Mouse (Mus musculus): ENCODE results near the gene Rasip1. TPM values are rescaled to one million over a fixed set of nuclear protein-coding genes. Genes with fewer than 3 reads are reported as not detected.
A peak's percentile ranks its signal among the peaks of the same experiment; 100 is the strongest.

Rasip1 gene
- total RNA-seq, 2 experiments from 2014 or later, result 51.9 to 52.4 TPM

GRCm38 (mm10) chr7:45681046-45681736 is 53.9 kb downstream of the Rasip1 start:
- intact Hi-C loops (cut with DNase I), result loop anchor here (2.0 kb wide), 1 partner anchor 52 kb away; no protein-coding TSS in a partner anchor
- DNase-seq, result peak; percentile 80 to 86

DNA sequence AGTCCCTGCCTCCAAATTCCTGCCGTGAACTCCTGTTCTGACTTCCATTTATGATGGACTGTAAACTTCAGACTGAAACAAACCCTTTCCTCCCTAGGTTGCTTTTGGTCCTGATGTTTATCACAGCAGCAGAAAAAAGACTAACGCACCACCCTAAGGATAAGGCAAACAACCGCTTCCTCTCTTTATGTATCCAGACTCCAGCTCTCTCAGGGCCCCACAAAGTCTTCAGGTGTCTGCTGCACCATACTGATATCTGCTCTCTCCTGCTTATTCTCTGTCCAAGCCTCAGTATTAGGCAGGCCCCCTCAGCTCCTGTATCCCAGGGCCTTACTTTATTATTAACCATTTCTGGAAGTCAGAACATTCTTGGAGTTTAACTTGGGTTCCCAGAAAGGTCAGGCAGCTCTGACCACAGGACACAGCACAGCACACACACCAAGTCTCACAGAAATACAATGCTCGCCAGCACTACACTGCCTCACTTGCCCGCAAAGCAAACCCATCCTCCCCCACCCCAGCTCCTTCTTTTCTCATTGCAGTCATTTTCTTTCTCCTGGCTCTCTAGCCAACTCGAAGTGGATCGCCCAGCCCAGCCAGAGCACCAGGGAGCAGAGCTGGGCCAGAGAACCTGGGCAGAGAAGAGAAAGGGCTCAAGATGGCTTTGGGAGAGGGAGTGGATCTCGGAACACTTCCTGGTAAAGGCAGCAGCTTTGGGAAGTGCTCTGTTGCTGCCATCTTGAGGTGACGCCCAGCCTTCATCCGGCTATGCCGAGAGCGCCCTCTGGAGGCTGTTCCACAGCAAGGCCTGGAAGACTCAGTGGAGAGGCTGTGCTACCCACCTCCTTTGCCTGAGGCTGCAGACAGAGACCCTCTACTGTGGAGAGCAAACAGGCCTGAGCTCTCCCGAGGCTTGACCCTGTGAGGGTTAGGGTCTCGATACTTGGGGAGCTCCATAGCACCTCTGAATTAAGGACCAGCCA is 55.1 kb downstream of the Rasip1 start:
- intact Hi-C loops (cut with DNase I), result loop anchor here (1.0 to 2.0 kb wide), 2 partner anchors 42 to 89 kb away; no protein-coding TSS in a partner anchor

GRCm38 (mm10) chr7:45683396-45684050 is 56.2 kb downstream of the Rasip1 start, which contains the start of gene Ntn5:
Gene Ntn5 (plus strand): TSS chr7:45684022.
- no peak for DNase-seq
- intact Hi-C loops (cut with DNase I), result loop anchor here (2.0 kb wide), 1 partner anchor 43 kb away; no protein-coding TSS in a partner anchor

More for the DNA sequence above, 55.1 kb downstream of the Rasip1 start:
- DNase-seq, result peak; percentile 91 to 95

- DNase-seq, result no peak
- intact Hi-C loops (cut with DNase I), result no loop called here
Observed at GRCm38 (mm10) chr7:45685811-45686210, 58.5 kb downstream of the Rasip1 start.

- no peak for DNase-seq
- intact Hi-C loops (cut with DNase I), result no loop called here
Observed at GRCm38 (mm10) chr7:45686841-45687240, 59.6 kb downstream of the Rasip1 start.

Other genes starting within 250 kb of the Rasip1 start
- gene Snrnp70, start 231.7 kb upstream of the Rasip1 start, total RNA-seq (2021), result 100 to 1,000 TPM; 146 to 161 TPM
- under 1 TPM; 0.41 to 0.79 TPM for gene Kcna7, start 221.8 kb upstream of the Rasip1 start, total RNA-seq (2021)
- under 1 TPM; 0.22 to 0.26 TPM for gene Ntf5, start 213.8 kb upstream of the Rasip1 start, total RNA-seq (2021)
- not detected for gene Lhb, start 206.7 kb upstream of the Rasip1 start, total RNA-seq (2021)
- 10 to 100 TPM; 74.6 to 79.0 TPM for gene Gys1, start 192.6 kb upstream of the Rasip1 start, total RNA-seq (2021)
- 10 to 100 TPM; 30.4 to 30.7 TPM for gene Ruvbl2, start 189.4 kb upstream of the Rasip1 start, total RNA-seq (2021)
- 100 to 1,000 TPM; 232 to 268 TPM for gene Ftl1, start 167.6 kb upstream of the Rasip1 start, total RNA-seq (2021)
- 10 to 100 TPM; 44.5 to 45.8 TPM for gene Bax, start 160.6 kb upstream of the Rasip1 start, total RNA-seq (2021)
- not detected for gene Tulp2, start 145.6 kb upstream of the Rasip1 start, total RNA-seq (2021)
- gene Gm45808, start 140.7 kb upstream of the Rasip1 start, total RNA-seq (2021), result 1 to 10 TPM; 2.2 to 2.5 TPM
- 1 to 10 TPM; 4.7 to 6.0 TPM for gene Dhdh, start 138.7 kb upstream of the Rasip1 start, total RNA-seq (2021)
- gene Nucb1, start 117.1 kb upstream of the Rasip1 start, total RNA-seq (2021), result 100 to 1,000 TPM; 144 to 151 TPM
- 10 to 100 TPM; 24.5 to 45.4 TPM for gene Ppp1r15a, start 101.2 kb upstream of the Rasip1 start, total RNA-seq (2021)
- gene Plekha4, start 101.2 kb upstream of the Rasip1 start, total RNA-seq (2021), result 1 to 10 TPM; 4.1 to 5.6 TPM
- gene Hsd17b14, start 72.6 kb upstream of the Rasip1 start, total RNA-seq (2021), result under 1 TPM; 0.25 to 0.34 TPM
- gene Bcat2, start 57.3 kb upstream of the Rasip1 start, total RNA-seq (2021), result 10 to 100 TPM; 54.7 to 54.9 TPM
- gene Fgf21, start 12.0 kb upstream of the Rasip1 start, total RNA-seq (2021), result not detected
- gene Fut1, start 10.2 kb upstream of the Rasip1 start, total RNA-seq (2021), result not detected
- gene Izumo1, start 5.7 kb upstream of the Rasip1 start, total RNA-seq (2021), result under 1 TPM; 0.22 to 0.65 TPM
- gene Mamstr, start 12.5 kb downstream of the Rasip1 start, total RNA-seq (2021), result 1 to 10 TPM; 7.5 to 8.5 TPM
- under 1 TPM in 1 of 2 experiments, not detected in 1; 0.38 TPM for gene Fut2, start 38.9 kb downstream of the Rasip1 start, total RNA-seq (2021)
- gene Ntn5, start 56.5 kb downstream of the Rasip1 start, total RNA-seq (2021), result under 1 TPM in 1 of 2 experiments, not detected in 1; 0.15 TPM
- gene Sec1, start 66.9 kb downstream of the Rasip1 start, total RNA-seq (2021), result under 1 TPM in 1 of 2 experiments, not detected in 1; 0.22 TPM
- 1 to 10 TPM; 4.2 to 4.6 TPM for gene Car11, start 72.4 kb downstream of the Rasip1 start, total RNA-seq (2021)
- gene Dbp, start 77.6 kb downstream of the Rasip1 start, total RNA-seq (2021), result 10 to 100 TPM; 22.7 to 29.8 TPM
- gene Rpl18, start 88.0 kb downstream of the Rasip1 start, total RNA-seq (2021), result 100 to 1,000 TPM; 698 to 700 TPM
- gene Sphk2, start 90.5 kb downstream of the Rasip1 start, total RNA-seq (2021), result 10 to 100 TPM; 17.4 to 20.1 TPM
- gene Fam83e, start 93.7 kb downstream of the Rasip1 start, total RNA-seq (2021), result under 1 TPM; 0.10 to 0.12 TPM
- gene Spaca4, start 98.3 kb downstream of the Rasip1 start, total RNA-seq (2021), result not detected
- gene Lmtk3, start 156.2 kb downstream of the Rasip1 start, total RNA-seq (2021), result under 1 TPM; 0.22 to 0.30 TPM
- gene Sult2b1, start 157.2 kb downstream of the Rasip1 start, total RNA-seq (2021), result not detected
- gene Cyth2, start 187.1 kb downstream of the Rasip1 start, total RNA-seq (2021), result 10 to 100 TPM; 91.1 to 95.1 TPM
- under 1 TPM; 0.69 to 0.74 TPM for gene Kcnj14, start 197.3 kb downstream of the Rasip1 start, total RNA-seq (2021)
- 10 to 100 TPM; 14.6 to 17.1 TPM for gene Grwd1, start 203.5 kb downstream of the Rasip1 start, total RNA-seq (2021)
- 100 to 1,000 TPM; 121 to 128 TPM for gene Kdelr1, start 245.3 kb downstream of the Rasip1 start, total RNA-seq (2021)